Mouse (Mus musculus): Measurements from ENCODE around the gene Cebpb.
A peak's percentile ranks its signal among the peaks of the same experiment; 100 is the strongest.
"Not testable (repeated sequence)": the region's sequence is repeated elsewhere in the genome, so short reads cannot be mapped to it uniquely, and the experiment has no call there.

Cebpb gene

GRCm38 (mm10) chr2:167688498-167689451 lies at the start of gene Cebpb:
Gene Cebpb (plus strand): TSS chr2:167688915.
- DNase-seq (ENCODE audit: low read depth, low spot score), result peak; percentile 46

GRCm38 (mm10) chr2:167640279-167640678 lies 48.4 kb upstream of the Cebpb start:
- DNase-seq (ENCODE audit: low read depth, low spot score), result no peak

GRCm38 (mm10) chr2:167641337-167641736 lies 47.4 kb upstream of the Cebpb start:
- no peak for DNase-seq (ENCODE audit: low read depth, low spot score)

- DNase-seq (ENCODE audit: low read depth, low spot score), result no peak
Observed at GRCm38 (mm10) chr2:167642164-167642563, 46.6 kb upstream of the Cebpb start.

GRCm38 (mm10) chr2:167643356-167644052 lies 45.2 kb upstream of the Cebpb start:
- DNase-seq (ENCODE audit: low read depth, low spot score), result not testable (repeated sequence)

GRCm38 (mm10) chr2:167646411-167646810 lies 42.3 kb upstream of the Cebpb start:
- DNase-seq (ENCODE audit: low read depth, low spot score), result no peak

- DNase-seq (ENCODE audit: low read depth, low spot score), result no peak
Observed at GRCm38 (mm10) chr2:167649290-167650032, 39.3 kb upstream of the Cebpb start.

GRCm38 (mm10) chr2:167651622-167652021 lies 37.1 kb upstream of the Cebpb start:
- DNase-seq (ENCODE audit: low read depth, low spot score), result no peak

- DNase-seq (ENCODE audit: low read depth, low spot score), result no peak
Observed at GRCm38 (mm10) chr2:167652694-167653093, 36.0 kb upstream of the Cebpb start.

- no peak for DNase-seq (ENCODE audit: low read depth, low spot score)
Observed at GRCm38 (mm10) chr2:167654911-167655600, 33.7 kb upstream of the Cebpb start.

- DNase-seq (ENCODE audit: low read depth, low spot score), result no peak
Observed at GRCm38 (mm10) chr2:167656629-167657478, 31.9 kb upstream of the Cebpb start.

GRCm38 (mm10) chr2:167657973-167658372 lies 30.7 kb upstream of the Cebpb start:
- DNase-seq (ENCODE audit: low read depth, low spot score), result no peak

GRCm38 (mm10) chr2:167658712-167659111 lies 30.0 kb upstream of the Cebpb start:
- DNase-seq (ENCODE audit: low read depth, low spot score), result no peak

GRCm38 (mm10) chr2:167659177-167659846 lies 29.4 kb upstream of the Cebpb start:
- no peak for DNase-seq (ENCODE audit: low read depth, low spot score)

GRCm38 (mm10) chr2:167659847-167660610 lies 28.7 kb upstream of the Cebpb start:
- DNase-seq (ENCODE audit: low read depth, low spot score), result no peak

- no peak for DNase-seq (ENCODE audit: low read depth, low spot score)
Observed at GRCm38 (mm10) chr2:167660611-167660971, 28.1 kb upstream of the Cebpb start.

- peak; percentile 91 for DNase-seq (ENCODE audit: low read depth, low spot score)
Observed at GRCm38 (mm10) chr2:167661270-167662203, 27.2 kb upstream of the Cebpb start, which contains the start of gene Gm20431. Gene Gm20431 (minus strand): TSS chr2:167661496.

- no peak for DNase-seq (ENCODE audit: low read depth, low spot score)
Observed at GRCm38 (mm10) chr2:167662713-167663112, 26.0 kb upstream of the Cebpb start.

All from embryo, embryonic 11.5 days (tissue).